Mouse (Mus musculus) neutrophil, adult 5-6 weeks (primary cell): Measurements from ENCODE around the gene Zswim3. TPM values are rescaled to one million over a fixed set of nuclear protein-coding genes. Genes with fewer than 3 reads are reported as not detected.
"Not testable (repeated sequence)": the region's sequence is repeated elsewhere in the genome, so short reads cannot be mapped to it uniquely, and the experiment has no call there.

Source experiments
- ATAC-seq: fragments of 151-379, 151-347 bp; 2 replicates; pipeline ENCODE4 v1.8.0; 2017; ENCODE audit warnings: mild to moderate bottlenecking, moderate TSS enrichment; ENCODE audit not compliant: insufficient number of reproducible peaks, poor library complexity, low FRiP score, severe bottlenecking; ENCODE audit errors: extremely low read depth
- total RNA-seq: library from RNA; stranded (forward); fragments of 200-1000 nt; gene quantifications from 2 replicates; pipeline ENCODE4 v1.2.3, GENCODE M21; 2017

Zswim3 gene
- total RNA-seq, 1 experiment from 2014 or later, result 3.8 TPM

GRCm38 (mm10) chr2:164832032-164832747 lies 27.3 kb downstream of the Zswim3 start:
- ATAC-seq, result no peak

GRCm38 (mm10) chr2:164832748-164833301 lies 27.9 kb downstream of the Zswim3 start, which contains the start of gene Ctsa:
Ctsa (plus strand) TSS chr2:164832873.
- ATAC-seq, result peak; percentile 75

GRCm38 (mm10) chr2:164833314-164833959 lies 28.5 kb downstream of the Zswim3 start, which contains the start of gene Neurl2:
Neurl2 (minus strand) TSS chr2:164833456.
- peak; percentile 37 for ATAC-seq

GRCm38 (mm10) chr2:164834531-164834930 lies 29.6 kb downstream of the Zswim3 start:
- ATAC-seq, result no peak

- no peak for ATAC-seq
These were observed 30.3 kb downstream of the Zswim3 start for GRCm38 (mm10) chr2:164835164-164835563.

GRCm38 (mm10) chr2:164845782-164846181 lies 40.9 kb downstream of the Zswim3 start:
- ATAC-seq, result no peak

- 0 out of 2 replicates have a peak, but pooled peaks have one; percentile 26 for ATAC-seq
These were observed 45.2 kb downstream of the Zswim3 start for GRCm38 (mm10) chr2:164850061-164850460.

GRCm38 (mm10) chr2:164855572-164855971 lies 50.7 kb downstream of the Zswim3 start:
- not testable (repeated sequence) for ATAC-seq

GRCm38 (mm10) chr2:164856309-164857100 lies 51.6 kb downstream of the Zswim3 start:
- ATAC-seq, result no peak

GRCm38 (mm10) chr2:164857101-164857821 lies 52.4 kb downstream of the Zswim3 start, which contains the start of gene Pltp:
Pltp (minus strand) TSS chr2:164857711.
- ATAC-seq, result peak; percentile 34

- ATAC-seq, result no peak
These were observed 53.1 kb downstream of the Zswim3 start for GRCm38 (mm10) chr2:164857842-164858553.

- ATAC-seq, result no peak
These were observed 54.3 kb downstream of the Zswim3 start for GRCm38 (mm10) chr2:164859155-164859554.

- no peak for ATAC-seq
These were observed 54.9 kb downstream of the Zswim3 start for GRCm38 (mm10) chr2:164859640-164860432.

- no peak for ATAC-seq
These were observed 56.2 kb downstream of the Zswim3 start for GRCm38 (mm10) chr2:164861094-164861493.

GRCm38 (mm10) chr2:164862179-164862861 lies 57.4 kb downstream of the Zswim3 start:
- no peak for ATAC-seq

- not testable (repeated sequence) for ATAC-seq
These were observed 58.5 kb downstream of the Zswim3 start for GRCm38 (mm10) chr2:164863411-164863810.

GRCm38 (mm10) chr2:164864593-164864992 lies 59.7 kb downstream of the Zswim3 start:
- ATAC-seq, result no peak
